9 mouse cellular contexts compared by ENCODE assay signal in genomic region chr4:107015971-107016511, GRCm38 (mm10). TPM values are rescaled to one million over a fixed set of nuclear protein-coding genes. Genes with fewer than 3 reads are reported as not detected.
DNase-seq lines count a peak whose midpoint lies in the region; ATAC-seq and TF ChIP-seq lines count a peak whose summit lies in the region.
"Had no signal": no experiment of that assay in that cellular context is flagged by ENCODE, and none has a peak within 500 bp of the region (broad histone marks: within the 10 kb centered on the region; RNA-seq: fewer than 3 reads in every experiment).

No protein-coding gene starts in this region.

- TF ChIP-seq CTCF in thymus, adult 2 months (IDR thresholded peaks at IDR 0.05; ENCODE audit: borderline replicate concordance, control insufficient read depth, extremely low read depth, insufficient read depth, low read length, poor library complexity), result no peak

- H3K4me3 ChIP-seq in stomach, embryonic 14.5 days (ENCODE audit: low read depth, low read length), result no peak overlapping the region
- no peak overlapping the region for H3K4me3 ChIP-seq in thymus, adult 2 months (ENCODE audit: control insufficient read depth, insufficient read depth, low read length)
- H3K4me3 ChIP-seq: megakaryocyte, embryonic 14.5 days had no signal

- H3K36me3 ChIP-seq in stomach, embryonic 14.5 days (ENCODE audit: control insufficient read depth, insufficient read depth, low read length), result no peaks in the 10 kb centered on the region
- H3K36me3 ChIP-seq in thymus, adult 2 months (ENCODE audit: control insufficient read depth, insufficient read depth, low read length), result no peaks in the 10 kb centered on the region

- H3K27ac ChIP-seq in stomach, embryonic 14.5 days (ENCODE audit: low read length), result peak overlapping the region; percentile 59
- no peak overlapping the region for H3K27ac ChIP-seq in thymus, adult 2 months (ENCODE audit: control insufficient read depth, insufficient read depth, low read length)

- intact Hi-C loops in heart, postnatal 14 days (cut with DNase I), result no loop called here

- H3K4me1 ChIP-seq in stomach, embryonic 14.5 days (ENCODE audit: control insufficient read depth, insufficient read depth, low read length), result peaks cover 28% of the 10 kb centered on the region
- H3K4me1 ChIP-seq in thymus, adult 2 months (replicated peaks; ENCODE audit: control insufficient read depth, insufficient read depth, low read length), result peaks cover 4% of the 10 kb centered on the region; the same call in 1 of the 2 replicates

- peak; percentile 74 to 84 for DNase-seq in adrenal gland, adult (ENCODE audit: inconsistent age in 2 of 2, low spot score in 1 of 2)
- no peak for DNase-seq in adrenal gland, postnatal 4 days (ENCODE audit: low spot score in 2 of 2)
- peak; percentile 78 for DNase-seq in embryo, embryonic 10 days (ENCODE audit: low spot score)
- DNase-seq in heart, postnatal 14 days, result peak; percentile 23 to 27
- DNase-seq in kidney, postnatal 4 days, result peak; percentile 73 to 83
- no peak for DNase-seq in gastrocnemius, postnatal 4 days (ENCODE audit: low spot score in 2 of 2)
- no peak for DNase-seq in thymus, adult 2 months

- no peak overlapping the region for H3K9ac ChIP-seq in stomach, embryonic 14.5 days (replicated peaks; ENCODE audit: low read depth, low read length)

- no peaks in the 10 kb centered on the region for H3K27me3 ChIP-seq in stomach, embryonic 14.5 days (ENCODE audit: control insufficient read depth, insufficient read depth, low read length)
- H3K27me3 ChIP-seq in thymus, adult 2 months (ENCODE audit: control insufficient read depth, insufficient read depth, low read length), result no peaks in the 10 kb centered on the region

- WGBS in stomach, embryonic 14.5 days, result 35% methylated on average over 13 of the region's 13 CpGs
- 93% methylated on average over 13 of the region's 13 CpGs for WGBS in thymus, adult 2 months

- no peak for TF ChIP-seq POLR2A in thymus, adult 2 months (IDR thresholded peaks at IDR 0.05; ENCODE audit: control insufficient read depth, extremely low read depth, insufficient read depth, low read length, poor library complexity)

- H3K4me2 ChIP-seq in stomach, embryonic 14.5 days (replicated peaks; ENCODE audit: low read depth, low read length), result no peak overlapping the region

- peak; percentile 44; the same call in 1 of the 2 replicates for ATAC-seq in stomach, embryonic 14.5 days (ENCODE audit: insufficient number of reproducible peaks, insufficient read depth, low FRiP score, low read depth)

- no peaks in the 10 kb centered on the region for H3K9me3 ChIP-seq in stomach, embryonic 14.5 days (ENCODE audit: control insufficient read depth, low read depth, low read length)
- H3K9me3 ChIP-seq: megakaryocyte, embryonic 14.5 days had no signal

RNA-seq across cellular contexts. Expression of gene Mrpl37, which starts 50.6 kb away (rescaled TPM):
- 100 to 1,000 TPM; 104 to 108 TPM for total RNA-seq in adrenal gland, postnatal 4 days (2021)
- 10 to 100 TPM; 90.0 to 98.9 TPM for total RNA-seq in heart, postnatal 14 days (2021)
- 110 and 111 TPM in 2 replicates for polyA plus RNA-seq in stomach, embryonic 14.5 days (2014; fragmentation: Nextera tagmentation; extraction: Ambion mirVana)
- 10 to 100 TPM; 69.2 to 76.8 TPM for total RNA-seq in gastrocnemius, postnatal 4 days (2021)
- 82.5 and 94.7 TPM in 2 replicates for polyA plus RNA-seq in thymus, adult 2 months (2012; rRNA removed)

RNA-seq across cellular contexts. Expression of gene Cyb5rl, which starts 50.7 kb away (rescaled TPM):
- total RNA-seq in adrenal gland, postnatal 4 days (2021), result 10 to 100 TPM; 20.1 to 21.1 TPM
- total RNA-seq in heart, postnatal 14 days (2021), result 10 to 100 TPM; 11.7 to 14.5 TPM
- polyA plus RNA-seq in stomach, embryonic 14.5 days (2014; fragmentation: Nextera tagmentation; extraction: Ambion mirVana), result 4.9 and 7.4 TPM in 2 replicates
- 10 to 100 TPM; 16.2 to 21.5 TPM for total RNA-seq in gastrocnemius, postnatal 4 days (2021)
- polyA plus RNA-seq in thymus, adult 2 months (2012; rRNA removed), result 7.4 and 9.4 TPM in 2 replicates

Comparison
In these comparisons a context has a peak if more than half of its experiments do, and no peak if none do; other contexts are left out.
1. DNase-seq: peak in adrenal gland, adult (2 of 2), embryo, embryonic 10 days (single experiment), heart, postnatal 14 days (2 of 2) and kidney, postnatal 4 days (2 of 2); none in adrenal gland, postnatal 4 days (0 of 2), gastrocnemius, postnatal 4 days (0 of 2) and thymus, adult 2 months (single experiment).